Mouse (Mus musculus): ENCODE measurements at regions not wholly inside any gene's neighbourhood (a gene's known extent, or its start where the extent isn't known, plus 50 kb on each side); places are given as distances from the start of the nearest gene placed in this dataset.
"Not testable (repeated sequence)": the region's sequence is repeated elsewhere in the genome, so short reads cannot be mapped to it uniquely, and the experiment has no call there.

GRCm38 (mm10) chr12:54527577-54527976 lies 128.8 kb downstream of the Sptssa start:
- H3K36me3 ChIP-seq (ENCODE audit: insufficient read depth, low read length) = no peaks in the 10 kb centered on the region
- no peaks in the 10 kb centered on the region for H3K27me3 ChIP-seq (ENCODE audit: insufficient read depth, low read length)
- no peaks in the 10 kb centered on the region for H3K4me1 ChIP-seq (ENCODE audit: insufficient read depth, low read length)
- 69% methylated on average over 2 of the region's 2 CpGs for WGBS
- no peak for ATAC-seq (ENCODE audit: low FRiP score, low TSS enrichment)
- no peak overlapping the region for H3K9ac ChIP-seq (replicated peaks; ENCODE audit: low read length)
- no peak overlapping the region for H3K27ac ChIP-seq (ENCODE audit: low read length)
- no peaks in the 10 kb centered on the region for H3K9me3 ChIP-seq (ENCODE audit: low read length)
- no peak overlapping the region for H3K4me3 ChIP-seq (ENCODE audit: low read length)
- no peak overlapping the region for H3K4me2 ChIP-seq (replicated peaks; ENCODE audit: low read depth, low read length)

GRCm38 (mm10) chr12:54520406-54520805 lies 136.0 kb downstream of the Sptssa start:
- Histone ChIP-seq H3K4me1 (ENCODE audit: insufficient read depth, low read length) (0 out of 2 replicates have a peak, but pooled peaks cover 3% of the 10 kb centered on the region), H3K4me2 (replicated peaks; ENCODE audit: low read depth, low read length) (no peak overlapping the region), H3K27me3 (ENCODE audit: insufficient read depth, low read length) (no peaks in the 10 kb centered on the region), H3K27ac (ENCODE audit: low read length) (no peak overlapping the region), H3K9me3 (ENCODE audit: low read length) (no peaks in the 10 kb centered on the region), H3K4me3 (ENCODE audit: low read length) (no peak overlapping the region), H3K9ac (replicated peaks; ENCODE audit: low read length) (no peak overlapping the region), H3K36me3 (ENCODE audit: insufficient read depth, low read length) (no peaks in the 10 kb centered on the region)
- ATAC-seq (ENCODE audit: low FRiP score, low TSS enrichment) = no peak
- WGBS = 23% methylated on average over 4 of the region's 4 CpGs

GRCm38 (mm10) chr12:54519370-54519769 lies 137.0 kb downstream of the Sptssa start:
- H3K36me3 ChIP-seq (ENCODE audit: insufficient read depth, low read length) = no peaks in the 10 kb centered on the region
- H3K27ac ChIP-seq (ENCODE audit: low read length) = no peak overlapping the region
- ATAC-seq (ENCODE audit: low FRiP score, low TSS enrichment) = no peak
- H3K4me3 ChIP-seq (ENCODE audit: low read length) = no peak overlapping the region
- no peaks in the 10 kb centered on the region for H3K27me3 ChIP-seq (ENCODE audit: insufficient read depth, low read length)
- H3K4me2 ChIP-seq (replicated peaks; ENCODE audit: low read depth, low read length) = no peak overlapping the region
- WGBS = 74% methylated on average over 3 of the region's 3 CpGs
- H3K9me3 ChIP-seq (ENCODE audit: low read length) = no peaks in the 10 kb centered on the region
- H3K4me1 ChIP-seq (ENCODE audit: insufficient read depth, low read length) = 0 out of 2 replicates have a peak, but pooled peaks cover 3% of the 10 kb centered on the region
- H3K9ac ChIP-seq (replicated peaks; ENCODE audit: low read length) = no peak overlapping the region

- WGBS = 52% methylated on average over 3 of the region's 3 CpGs
- no peak overlapping the region for H3K4me3 ChIP-seq (ENCODE audit: low read length)
These were observed 139.1 kb downstream of the Sptssa start for GRCm38 (mm10) chr12:54517265-54517664.

GRCm38 (mm10) chr12:54516463-54516862 lies 139.9 kb downstream of the Sptssa start:
- H3K9me3 ChIP-seq (ENCODE audit: low read length) = no peaks in the 10 kb centered on the region
- H3K4me2 ChIP-seq (replicated peaks; ENCODE audit: low read depth, low read length) = no peak overlapping the region
- no peak overlapping the region for H3K4me3 ChIP-seq (ENCODE audit: low read length)
- no peaks in the 10 kb centered on the region for H3K36me3 ChIP-seq (ENCODE audit: insufficient read depth, low read length)
- H3K4me1 ChIP-seq (ENCODE audit: insufficient read depth, low read length) = 0 out of 2 replicates have a peak, but pooled peaks cover 3% of the 10 kb centered on the region
- 41% methylated on average over 3 of the region's 3 CpGs for WGBS
- no peak overlapping the region for H3K27ac ChIP-seq (ENCODE audit: low read length)
- no peak overlapping the region for H3K9ac ChIP-seq (replicated peaks; ENCODE audit: low read length)
- no peaks in the 10 kb centered on the region for H3K27me3 ChIP-seq (ENCODE audit: insufficient read depth, low read length)
- no peak for ATAC-seq (ENCODE audit: low FRiP score, low TSS enrichment)

More at GRCm38 (mm10) chr12:54517265-54517664, 139.1 kb downstream of the Sptssa start:
- H3K4me1 ChIP-seq (ENCODE audit: insufficient read depth, low read length) = 0 out of 2 replicates have a peak, but pooled peaks cover 3% of the 10 kb centered on the region
- H3K27ac ChIP-seq (ENCODE audit: low read length) = no peak overlapping the region
- no peaks in the 10 kb centered on the region for H3K9me3 ChIP-seq (ENCODE audit: low read length)
- H3K4me2 ChIP-seq (replicated peaks; ENCODE audit: low read depth, low read length) = no peak overlapping the region
- H3K9ac ChIP-seq (replicated peaks; ENCODE audit: low read length) = no peak overlapping the region
- no peaks in the 10 kb centered on the region for H3K27me3 ChIP-seq (ENCODE audit: insufficient read depth, low read length)
- H3K36me3 ChIP-seq (ENCODE audit: insufficient read depth, low read length) = no peaks in the 10 kb centered on the region
- no peak for ATAC-seq (ENCODE audit: low FRiP score, low TSS enrichment)

GRCm38 (mm10) chr12:54516039-54516438 lies 140.3 kb downstream of the Sptssa start:
- ATAC-seq (ENCODE audit: low FRiP score, low TSS enrichment); H3K27ac ChIP-seq (ENCODE audit: low read length): not testable (repeated sequence)
- 67% methylated on average over 4 of the region's 4 CpGs for WGBS

GRCm38 (mm10) chr12:54509903-54510302 lies 146.5 kb downstream of the Sptssa start:
- no peaks in the 10 kb centered on the region for H3K4me1 ChIP-seq (ENCODE audit: insufficient read depth, low read length)
- H3K9ac ChIP-seq (replicated peaks; ENCODE audit: low read length) = no peak overlapping the region
- WGBS = 46% methylated on average over 6 of the region's 6 CpGs
- ATAC-seq (ENCODE audit: low FRiP score, low TSS enrichment) = no peak
- no peaks in the 10 kb centered on the region for H3K9me3 ChIP-seq (ENCODE audit: low read length)
- no peak overlapping the region for H3K4me3 ChIP-seq (ENCODE audit: low read length)
- no peak overlapping the region for H3K27ac ChIP-seq (ENCODE audit: low read length)
- H3K36me3 ChIP-seq (ENCODE audit: insufficient read depth, low read length) = no peaks in the 10 kb centered on the region
- no peaks in the 10 kb centered on the region for H3K27me3 ChIP-seq (ENCODE audit: insufficient read depth, low read length)
- H3K4me2 ChIP-seq (replicated peaks; ENCODE audit: low read depth, low read length) = no peak overlapping the region

More at GRCm38 (mm10) chr12:54516039-54516438, 140.3 kb downstream of the Sptssa start:
- not testable (repeated sequence) for H3K27me3 ChIP-seq (ENCODE audit: insufficient read depth, low read length); H3K36me3 ChIP-seq (ENCODE audit: insufficient read depth, low read length); H3K4me1 ChIP-seq (ENCODE audit: insufficient read depth, low read length); H3K4me3 ChIP-seq (ENCODE audit: low read length); H3K9ac ChIP-seq (replicated peaks; ENCODE audit: low read length); H3K4me2 ChIP-seq (replicated peaks; ENCODE audit: low read depth, low read length); H3K9me3 ChIP-seq (ENCODE audit: low read length)

GRCm38 (mm10) chr12:54502775-54503174 lies 153.6 kb downstream of the Sptssa start:
- Histone ChIP-seq H3K4me3 (ENCODE audit: low read length) (no peak overlapping the region), H3K36me3 (ENCODE audit: insufficient read depth, low read length) (no peaks in the 10 kb centered on the region), H3K9ac (replicated peaks; ENCODE audit: low read length) (no peak overlapping the region), H3K27ac (ENCODE audit: low read length) (no peak overlapping the region), H3K27me3 (ENCODE audit: insufficient read depth, low read length) (no peaks in the 10 kb centered on the region), H3K4me1 (ENCODE audit: insufficient read depth, low read length) (no peaks in the 10 kb centered on the region), H3K9me3 (ENCODE audit: low read length) (no peaks in the 10 kb centered on the region), H3K4me2 (replicated peaks; ENCODE audit: low read depth, low read length) (no peak overlapping the region)
- ATAC-seq (ENCODE audit: low FRiP score, low TSS enrichment) = no peak
- 90% methylated on average over 7 of the region's 7 CpGs for WGBS

- no peak overlapping the region for H3K4me2 ChIP-seq (replicated peaks; ENCODE audit: low read depth, low read length)
- no peaks in the 10 kb centered on the region for H3K27me3 ChIP-seq (ENCODE audit: insufficient read depth, low read length)
- no peak overlapping the region for H3K27ac ChIP-seq (ENCODE audit: low read length)
- no peak overlapping the region for H3K9ac ChIP-seq (replicated peaks; ENCODE audit: low read length)
- no peaks in the 10 kb centered on the region for H3K36me3 ChIP-seq (ENCODE audit: insufficient read depth, low read length)
- 57% methylated on average over 3 of the region's 3 CpGs for WGBS
- no peak overlapping the region for H3K4me3 ChIP-seq (ENCODE audit: low read length)
- H3K9me3 ChIP-seq (ENCODE audit: low read length) = no peaks in the 10 kb centered on the region
- ATAC-seq (ENCODE audit: low FRiP score, low TSS enrichment) = no peak
- no peaks in the 10 kb centered on the region for H3K4me1 ChIP-seq (ENCODE audit: insufficient read depth, low read length)
These were observed 156.4 kb downstream of the Sptssa start for GRCm38 (mm10) chr12:54499963-54500362.

GRCm38 (mm10) chr12:54495701-54496374 lies 160.5 kb downstream of the Sptssa start:
- H3K9ac ChIP-seq (replicated peaks; ENCODE audit: low read length) = no peak overlapping the region
- WGBS = 68% methylated on average over 4 of the region's 4 CpGs
- no peak for ATAC-seq (ENCODE audit: low FRiP score, low TSS enrichment)
- H3K4me2 ChIP-seq (replicated peaks; ENCODE audit: low read depth, low read length) = no peak overlapping the region
- H3K4me3 ChIP-seq (ENCODE audit: low read length) = no peak overlapping the region
- H3K4me1 ChIP-seq (ENCODE audit: insufficient read depth, low read length) = no peaks in the 10 kb centered on the region
- no peak overlapping the region for H3K27ac ChIP-seq (ENCODE audit: low read length)
- no peaks in the 10 kb centered on the region for H3K36me3 ChIP-seq (ENCODE audit: insufficient read depth, low read length)
- H3K9me3 ChIP-seq (ENCODE audit: low read length) = no peaks in the 10 kb centered on the region
- H3K27me3 ChIP-seq (ENCODE audit: insufficient read depth, low read length) = no peaks in the 10 kb centered on the region
